Mouse (Mus musculus) CH12.LX (cell line): ENCODE measurements around the gene Urm1. TPM values are rescaled to one million over a fixed set of nuclear protein-coding genes. Genes with fewer than 3 reads are reported as not detected.

Source experiments
- DNase-seq: peaks from one replicate; pipeline ENCODE4 v3.0.0-alpha.2; 2013; ENCODE audit errors: extremely low read depth
- H3K27ac ChIP-seq: 2 replicates; pipeline ENCODE4 v1.5.1; 2012; ENCODE audit warnings: low read depth, mild to moderate bottlenecking, control low read depth, moderate library complexity; ENCODE audit not compliant: insufficient read depth
- H3K27me3 ChIP-seq: replicated peaks from 2 replicates; pipeline ENCODE3; 2012; ENCODE audit warnings: inconsistent platforms
- H3K36me3 ChIP-seq, 2 experiments: replicated peaks in 1 of 2; 2 replicates each; pipeline versions ENCODE3 to v1.6.1; 2012; ENCODE audit warnings: inconsistent platforms in 1 of 2, low read length in 1 of 2, mild to moderate bottlenecking in 1 of 2, mixed read lengths in 1 of 2, moderate library complexity in 1 of 2; ENCODE audit not compliant: control insufficient read depth in 1 of 2, insufficient read depth in 1 of 2
- H3K4me1 ChIP-seq, 2 experiments: 2 replicates each; pipeline ENCODE4 v1.6.1; 2012; ENCODE audit warnings: inconsistent platforms in 1 of 2, moderate library complexity in 1 of 2; ENCODE audit not compliant: insufficient read depth in 2 of 2, control insufficient read depth in 1 of 2
- H3K4me2 ChIP-seq: 2 replicates; pipeline ENCODE4 v1.6.1; 2012; ENCODE audit warnings: low read depth, mild to moderate bottlenecking, control low read depth; ENCODE audit not compliant: poor library complexity, insufficient read depth, severe bottlenecking
- H3K4me3 ChIP-seq, 3 experiments: fragments of 150-350 bp in 1 of 3; sonication (generic) in 1 of 3; replicated peaks in 1 of 3; 2 replicates each; pipeline versions ENCODE3 to v1.5.1; 2011 to 2012; ENCODE audit warnings: low read depth in 2 of 3, low read length in 2 of 3, mild to moderate bottlenecking in 2 of 3, moderate library complexity in 2 of 3, control low read depth in 1 of 3, improper control_type of control experiment in 1 of 3, inconsistent platforms in 1 of 3, mixed read lengths in 1 of 3; ENCODE audit not compliant: poor library complexity in 1 of 3
- H3K79me2 ChIP-seq: replicated peaks from 2 replicates; pipeline ENCODE4 v1.6.1; 2012; ENCODE audit warnings: mild to moderate bottlenecking, moderate library complexity; ENCODE audit not compliant: control insufficient read depth, poor library complexity, insufficient read depth, severe bottlenecking; ENCODE audit errors: extremely low read depth
- H3K9ac ChIP-seq: 2 replicates; pipeline ENCODE4 v1.6.1; 2012; ENCODE audit warnings: low read depth, mild to moderate bottlenecking, control low read depth, moderate library complexity; ENCODE audit not compliant: insufficient read depth
- H3K9me3 ChIP-seq: replicated peaks from 2 replicates; pipeline ENCODE3; 2012; ENCODE audit warnings: low read length, inconsistent platforms, mixed read lengths
- BHLHE40 ChIP-seq: IDR thresholded peaks from 2 replicates; pipeline ENCODE4 v1.6.1; 2011; ENCODE audit warnings: mild to moderate bottlenecking, low read depth, low read length, improper control_type of control experiment
- CHD1 ChIP-seq: IDR thresholded peaks from 2 replicates; pipeline ENCODE4 v1.6.1; 2012; ENCODE audit warnings: low read depth, low read length, improper control_type of control experiment, inconsistent platforms
- CHD2 ChIP-seq: IDR thresholded peaks from 2 replicates; pipeline ENCODE4 v1.6.1; 2011; ENCODE audit warnings: low read length, improper control_type of control experiment
- CTCF ChIP-seq, 2 experiments: IDR thresholded peaks in 1 of 2; conservative IDR thresholded peaks in 1 of 2; 2 replicates each; pipeline ENCODE4 v1.5.1; 2011 to 2012; ENCODE audit warnings: low read depth in 2 of 2, low read length in 2 of 2, improper control_type of control experiment in 1 of 2, inconsistent platforms in 1 of 2, mild to moderate bottlenecking in 1 of 2, moderate library complexity in 1 of 2
- E2F4 ChIP-seq: IDR thresholded peaks from 2 replicates; pipeline ENCODE4 v1.6.1; 2011; ENCODE audit warnings: low read depth, low read length, improper control_type of control experiment; ENCODE audit not compliant: insufficient replicate concordance
- ELF1 ChIP-seq: IDR thresholded peaks from 2 replicates; pipeline ENCODE4 v1.6.1; 2014; ENCODE audit warnings: low read depth, mild to moderate bottlenecking, inconsistent platforms, low read length, improper control_type of control experiment
- ETS1 ChIP-seq: conservative IDR thresholded peaks from 2 replicates; pipeline ENCODE4 v1.6.1; 2012; ENCODE audit warnings: low read depth, mild to moderate bottlenecking, inconsistent platforms, low read length, improper control_type of control experiment, moderate library complexity
- JUN ChIP-seq: IDR thresholded peaks from 2 replicates; pipeline ENCODE4 v1.6.1; 2011; ENCODE audit warnings: low read depth, mild to moderate bottlenecking, low read length, improper control_type of control experiment, moderate library complexity; ENCODE audit not compliant: insufficient read depth
- KAT2A ChIP-seq: IDR thresholded peaks from 2 replicates; pipeline ENCODE4 v1.6.1; 2012; ENCODE audit warnings: low read length, improper control_type of control experiment, inconsistent platforms; ENCODE audit not compliant: insufficient replicate concordance
- MAFK ChIP-seq: IDR thresholded peaks from 2 replicates; pipeline ENCODE4 v1.6.1; 2011; ENCODE audit warnings: low read length, improper control_type of control experiment; ENCODE audit not compliant: insufficient replicate concordance
- MEF2A ChIP-seq: IDR thresholded peaks from 2 replicates; pipeline ENCODE4 v1.6.1; 2014; ENCODE audit warnings: low read depth, mild to moderate bottlenecking, inconsistent platforms, low read length, improper control_type of control experiment, borderline replicate concordance
- MXI1 ChIP-seq: IDR thresholded peaks from 2 replicates; pipeline ENCODE4 v1.6.1; 2011; ENCODE audit warnings: mild to moderate bottlenecking, low read depth, low read length, improper control_type of control experiment
- NELFE ChIP-seq: IDR thresholded peaks from 2 replicates; pipeline ENCODE4 v1.6.1; 2011; ENCODE audit warnings: low read depth, low read length, improper control_type of control experiment
- POLR2A ChIP-seq: IDR thresholded peaks from 2 replicates; pipeline ENCODE4 v1.6.1; 2011; ENCODE audit warnings: low read depth, mild to moderate bottlenecking, improper control_type of control experiment, low read length
- RAD21 ChIP-seq: IDR thresholded peaks from 2 replicates; pipeline ENCODE4 v1.6.1; 2011; ENCODE audit warnings: low read depth, mild to moderate bottlenecking, low read length, improper control_type of control experiment, moderate library complexity
- RCOR1 ChIP-seq: conservative IDR thresholded peaks from 2 replicates; pipeline ENCODE4 v1.6.1; 2012; ENCODE audit warnings: low read depth, mild to moderate bottlenecking, inconsistent platforms, low read length, improper control_type of control experiment
- SMC3 ChIP-seq: IDR thresholded peaks from 2 replicates; pipeline ENCODE4 v1.6.1; 2011; ENCODE audit warnings: low read depth, low read length, improper control_type of control experiment
- TBP ChIP-seq: conservative IDR thresholded peaks from 2 replicates; pipeline ENCODE4 v1.6.1; 2011; ENCODE audit warnings: low read depth, low read length, improper control_type of control experiment
- TCF12 ChIP-seq: IDR thresholded peaks from 2 replicates; pipeline ENCODE4 v1.6.1; 2014; ENCODE audit warnings: low read depth, mild to moderate bottlenecking, inconsistent platforms, low read length, improper control_type of control experiment
- USF1 ChIP-seq: IDR thresholded peaks from 2 replicates; pipeline ENCODE4 v1.6.1; 2014; ENCODE audit warnings: low read depth, mild to moderate bottlenecking, inconsistent platforms, low read length, improper control_type of control experiment
- ZC3H11A ChIP-seq: IDR thresholded peaks from 2 replicates; pipeline ENCODE4 v1.6.1; 2012; ENCODE audit warnings: low read depth, mild to moderate bottlenecking, inconsistent platforms, low read length, improper control_type of control experiment
- dilution Hi-C: fragments of 300-500 bp; cut with MboI; formaldehyde crosslinking; loops from 2 replicates; pipeline ENCODE4 v1.14.3; 2020; ENCODE audit warnings: low sequenced_read_pairs; ENCODE audit not compliant: extremely low pct_unique_long_range_greater_than_20kb, extremely low pct_ligation_motif_present
- in situ Hi-C: fragments of 300-500 bp; cut with MboI; formaldehyde crosslinking; loops from 3 replicates; pipeline ENCODE4 v1.14.3; 2019; ENCODE audit warnings: low sequenced_read_pairs, low pct_ligation_motif_present, low pct_unique_long_range_greater_than_20kb, mixed read lengths
- polyA plus RNA-seq: library from polyadenylated mRNA; unstranded; fragments of >175 nt; gene quantifications from 2 replicates; pipeline ENCODE4 v1.2.1, GENCODE M21; 2012; ENCODE audit warnings: low read depth; ENCODE audit not compliant: insufficient read length
- total RNA-seq, 2 experiments: library from RNA; depleted of rRNA; stranded (reverse); fragments of 300-350 nt in 1 of 2; fragments of >200 nt in 1 of 2; gene quantifications; 2 replicates each; pipeline ENCODE4 v1.2.3; 2012 to 2014

The Urm1 gene
- total and polyA plus RNA-seq, 3 experiments = 25.6 to 31.9 (median 29.2) TPM

- dilution Hi-C loops = no loop called here
- DNase-seq = peak; percentile 69
- H3K79me2 ChIP-seq = no peaks in the 10 kb centered on the region
- H3K9ac ChIP-seq = no peak overlapping the region
- no peak overlapping the region for H3K27ac ChIP-seq
- in situ Hi-C loops = loop anchor here (5.0 kb wide), 1 partner anchor 40 kb away; no protein-coding TSS in a partner anchor
- no peak overlapping the region for H3K4me3 ChIP-seq
- H3K9me3 ChIP-seq = no peaks in the 10 kb centered on the region
- H3K27me3 ChIP-seq = no peaks in the 10 kb centered on the region
- H3K4me2 ChIP-seq = no peak overlapping the region
- TF ChIP-seq CHD1 (no peak), CHD2 (no peak), CTCF (conservative IDR thresholded peaks at IDR 0.05 in 1 of 2, IDR thresholded peaks at IDR 0.05 in 1 of 2; ENCODE audit: low read depth in 2 of 2, low read length in 2 of 2) (peak; percentile 90 to 99), MAFK (no peak), JUN (no peak), RAD21 (peak; percentile 82), NELFE (no peak), KAT2A (no peak), POLR2A (no peak), ELF1 (0 out of 2 replicates have a peak, but pooled peaks have one; percentile 12), ZC3H11A (peak; percentile 53), USF1 (no peak), TBP (no peak), SMC3 (peak; percentile 87), RCOR1 (no peak)
- TF ChIP-seq, all 38 proteins: peak for 5
- H3K36me3 ChIP-seq = peaks cover 9 to 25% of the 10 kb centered on the region in 2 experiments
- no peaks in the 10 kb centered on the region for H3K4me1 ChIP-seq
These were observed 2.2 kb upstream of the Urm1 start for GRCm38 (mm10) chr2:29817426-29818232.

DNA sequence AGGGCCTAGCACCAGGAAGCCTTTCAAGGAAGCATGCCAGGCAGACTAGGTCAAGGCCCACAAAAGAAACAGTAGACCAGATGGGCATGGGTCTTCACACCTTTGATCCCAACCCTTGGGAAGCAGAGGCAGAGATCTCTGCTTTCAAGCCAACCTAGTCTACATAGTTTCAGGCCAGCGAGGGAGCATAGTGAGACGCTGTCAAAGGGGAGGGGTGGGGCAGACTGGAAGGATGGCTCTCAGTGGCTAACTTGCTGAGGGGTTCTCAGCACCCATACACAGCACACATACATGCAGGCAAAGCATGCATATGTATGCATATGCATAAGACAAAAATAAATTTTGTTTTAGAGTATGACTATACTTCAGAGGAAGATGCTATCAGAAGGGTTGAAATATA is 512 bp upstream of the Urm1 start:
- Histone ChIP-seq H3K9ac (no peak overlapping the region), H3K79me2 (no peaks in the 10 kb centered on the region), H3K27me3 (no peaks in the 10 kb centered on the region), H3K4me2 (no peak overlapping the region), H3K4me3 (no peak overlapping the region), H3K27ac (no peak overlapping the region), H3K4me1 (no peaks in the 10 kb centered on the region), H3K9me3 (no peaks in the 10 kb centered on the region), H3K36me3 (peaks cover 4 to 14% of the 10 kb centered on the region in 2 experiments)
- dilution Hi-C loops (no loop called here), in situ Hi-C loops (loop anchor here (5.0 kb wide), 1 partner anchor 38 kb away; no protein-coding TSS in a partner anchor)
- DNase-seq = no peak
- TF ChIP-seq MEF2A (no peak), BHLHE40 (no peak), MXI1 (no peak), ELF1 (no peak), NELFE (no peak), E2F4 (no peak), SMC3 (no peak), RCOR1 (no peak), TCF12 (no peak), ETS1 (no peak)
